Mouse (Mus musculus) bone marrow macrophage, adult 2 months (primary cell): ENCODE results near the gene Hoxb9. TPM values are rescaled to one million over a fixed set of nuclear protein-coding genes. Genes with fewer than 3 reads are reported as not detected.

ENCODE experiments used
- H3K27ac ChIP-seq: 2 replicates; pipeline ENCODE4 v1.5.1; 2012; ENCODE audit warnings: low read depth, low read length; ENCODE audit not compliant: insufficient read depth
- H3K4me1 ChIP-seq: 2 replicates; pipeline ENCODE4 v1.6.1; 2012; ENCODE audit warnings: low read length; ENCODE audit not compliant: control insufficient read depth, insufficient read depth
- H3K4me3 ChIP-seq: 2 replicates; pipeline ENCODE4 v1.5.1; 2012; ENCODE audit warnings: mild to moderate bottlenecking, low read length, moderate library complexity; ENCODE audit not compliant: insufficient read depth
- CTCF ChIP-seq: IDR thresholded peaks from 2 replicates; pipeline ENCODE4 v1.5.1; 2012; ENCODE audit warnings: low read depth, mild to moderate bottlenecking, low read length, moderate library complexity
- POLR2A ChIP-seq: IDR thresholded peaks from 2 replicates; pipeline ENCODE4 v1.6.1; 2012; ENCODE audit warnings: mild to moderate bottlenecking, low read depth, low read length, borderline replicate concordance
- polyA plus RNA-seq: library from polyadenylated mRNA; stranded (reverse); fragments of >200 nt; gene quantifications from 2 replicates; pipeline ENCODE4 v1.2.4, GENCODE M21; 2012; ENCODE audit not compliant: missing spikeins, insufficient read depth, insufficient read length

Gene Hoxb9
- polyA plus RNA-seq, 1 experiment: not detected

GRCm38 (mm10) chr11:96264390-96265020 lies 6.8 kb upstream of the Hoxb9 start:
- H3K4me1 ChIP-seq: no peaks in the 10 kb centered on the region
- no peak overlapping the region for H3K4me3 ChIP-seq
- no peak overlapping the region for H3K27ac ChIP-seq
- TF ChIP-seq POLR2A: no peak
- TF ChIP-seq CTCF: no peak

DNA sequence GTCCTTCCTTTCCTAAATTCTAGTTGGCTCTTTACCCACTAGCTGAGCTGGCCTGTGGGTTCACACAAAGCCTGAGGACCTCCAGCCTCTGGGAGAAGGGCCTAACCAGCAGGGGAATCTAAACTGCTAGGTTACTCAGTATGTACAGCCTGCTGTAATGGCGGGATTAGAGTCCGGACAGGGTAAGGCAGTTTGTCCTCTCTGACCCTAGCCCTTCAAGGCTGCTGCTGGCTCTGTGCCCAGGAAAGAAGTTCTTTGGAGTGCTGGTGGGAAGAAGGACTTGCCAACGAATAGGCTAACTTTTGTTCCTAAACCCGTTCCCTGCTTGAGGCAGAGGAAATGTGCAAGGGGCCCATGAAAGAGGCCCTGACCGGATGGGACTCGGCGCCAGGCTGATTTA lies 5.3 kb upstream of the Hoxb9 start:
- H3K4me1 ChIP-seq: no peaks in the 10 kb centered on the region
- TF ChIP-seq POLR2A (no peak), CTCF (no peak)
- H3K27ac ChIP-seq: no peak overlapping the region
- H3K4me3 ChIP-seq: no peak overlapping the region

DNA sequence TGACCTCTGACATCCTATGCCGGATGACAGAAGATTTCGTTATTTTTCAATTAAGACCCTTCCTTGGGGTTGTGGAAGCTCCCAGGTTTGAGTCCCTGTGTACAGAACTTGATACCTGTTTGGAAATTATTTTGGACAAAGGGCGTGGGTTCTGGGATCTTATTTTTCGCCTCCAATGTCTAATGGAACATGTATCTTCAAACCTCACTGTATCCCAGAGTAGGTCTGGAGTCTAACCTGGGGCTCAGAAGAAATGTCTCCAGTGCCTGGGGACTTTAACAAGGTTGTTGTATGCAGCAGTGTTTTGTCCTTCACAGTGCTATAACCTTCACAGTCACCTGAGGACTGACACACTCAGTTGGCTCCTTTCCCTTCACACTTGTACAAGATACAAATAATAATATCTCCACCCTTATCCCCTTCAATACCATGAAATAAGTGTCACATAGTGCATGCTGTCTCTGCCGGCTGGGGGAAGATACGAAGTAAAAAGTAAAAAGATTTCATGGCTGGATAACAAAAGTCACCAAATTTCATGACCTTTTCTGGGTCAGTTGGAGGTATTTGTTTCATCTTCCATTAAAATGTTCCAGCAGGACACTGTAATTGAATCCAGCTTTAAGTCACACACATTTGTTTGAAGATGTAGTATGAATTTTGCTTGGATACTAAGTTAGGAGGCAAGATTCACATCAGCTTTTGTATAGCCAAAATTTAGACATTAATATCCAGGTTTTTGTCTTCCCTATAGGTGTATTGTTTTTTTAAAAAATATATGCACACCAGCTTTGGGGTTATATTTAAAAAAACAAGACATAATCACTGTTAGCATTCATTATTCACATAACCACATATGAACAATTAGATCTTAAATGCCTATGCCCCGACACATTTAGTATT lies 4.0 kb upstream of the Hoxb9 start:
- H3K4me3 ChIP-seq: no peak overlapping the region
- no peak for TF ChIP-seq POLR2A
- no peak for TF ChIP-seq CTCF
- no peaks in the 10 kb centered on the region for H3K4me1 ChIP-seq
- H3K27ac ChIP-seq: no peak overlapping the region

GRCm38 (mm10) chr11:96268031-96268745 lies 3.1 kb upstream of the Hoxb9 start:
- H3K27ac ChIP-seq: no peak overlapping the region
- TF ChIP-seq CTCF (no peak), POLR2A (no peak)
- no peaks in the 10 kb centered on the region for H3K4me1 ChIP-seq
- no peak overlapping the region for H3K4me3 ChIP-seq

- Histone ChIP-seq H3K4me1 (no peaks in the 10 kb centered on the region), H3K27ac (no peak overlapping the region), H3K4me3 (no peak overlapping the region)
- TF ChIP-seq POLR2A (no peak), CTCF (no peak)
These were observed 1.4 kb upstream of the Hoxb9 start for GRCm38 (mm10) chr11:96269869-96270268.

DNA sequence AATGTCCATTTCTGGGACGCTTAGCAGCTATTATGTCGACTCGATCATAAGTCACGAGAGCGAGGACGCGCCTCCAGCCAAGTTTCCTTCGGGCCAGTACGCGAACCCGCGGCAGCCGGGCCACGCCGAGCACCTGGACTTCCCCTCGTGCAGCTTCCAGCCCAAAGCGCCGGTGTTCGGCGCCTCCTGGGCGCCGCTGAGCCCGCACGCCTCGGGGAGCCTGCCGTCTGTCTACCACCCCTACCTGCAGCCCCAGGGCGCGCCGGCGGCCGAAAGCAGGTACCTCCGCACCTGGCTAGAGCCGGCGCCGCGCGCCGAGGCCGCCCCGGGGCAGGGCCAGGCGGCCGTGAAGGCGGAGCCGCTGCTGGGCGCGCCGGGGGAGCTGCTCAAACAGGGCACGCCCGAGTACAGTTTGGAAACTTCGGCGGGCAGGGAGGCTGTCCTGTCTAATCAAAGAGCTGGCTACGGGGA lies 319 bp downstream of the Hoxb9 start:
- TF ChIP-seq POLR2A: no peak
- TF ChIP-seq CTCF: no peak
- Histone ChIP-seq H3K4me1 (no peaks in the 10 kb centered on the region), H3K4me3 (no peak overlapping the region), H3K27ac (no peak overlapping the region)

DNA sequence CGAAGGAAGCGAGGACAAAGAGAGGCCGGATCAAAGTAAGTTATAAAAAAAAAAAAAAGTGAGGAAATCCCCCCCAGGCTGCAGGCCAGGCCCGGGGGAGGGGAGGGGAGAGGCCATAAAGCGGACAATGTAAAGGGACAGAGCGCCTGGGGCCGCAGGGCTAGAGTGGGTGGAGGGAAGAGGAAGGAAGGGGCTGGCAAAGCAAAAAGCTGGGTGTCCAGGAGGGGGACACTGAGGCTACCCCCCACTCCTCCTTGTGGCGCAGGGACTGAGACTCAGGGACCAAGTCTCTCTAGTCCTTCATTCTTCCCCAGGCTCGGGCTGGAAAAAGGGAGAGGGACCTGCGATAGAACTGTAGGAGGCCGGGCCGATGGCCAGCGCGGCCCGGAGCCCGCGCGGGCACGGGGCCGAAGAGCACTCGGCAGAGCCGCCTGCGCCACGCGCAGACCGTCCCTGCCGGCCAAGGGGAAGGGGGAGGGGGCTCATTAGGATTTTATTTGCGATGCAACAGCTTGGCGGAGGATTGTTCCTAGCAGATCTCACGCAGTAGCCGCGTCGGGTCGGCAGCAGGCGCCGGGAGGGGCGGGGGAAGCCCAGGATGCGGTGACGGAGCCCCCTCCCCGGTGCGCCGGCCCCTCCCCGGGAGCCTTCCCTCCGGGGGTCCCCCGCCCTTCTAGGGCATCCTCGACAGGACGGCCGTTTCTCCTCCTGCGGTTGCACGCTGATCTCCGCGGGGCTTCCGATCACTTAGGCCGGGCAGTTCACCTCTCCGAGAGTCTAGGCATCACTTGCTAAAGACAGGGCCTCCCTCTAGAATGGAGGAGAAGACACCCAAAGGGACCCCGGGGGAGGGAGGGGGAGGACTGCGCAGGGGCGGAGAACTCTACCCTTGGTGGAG lies 1.0 kb downstream of the Hoxb9 start:
- no peak overlapping the region for H3K27ac ChIP-seq
- no peak overlapping the region for H3K4me3 ChIP-seq
- no peaks in the 10 kb centered on the region for H3K4me1 ChIP-seq
- TF ChIP-seq POLR2A (no peak), CTCF (no peak)

DNA sequence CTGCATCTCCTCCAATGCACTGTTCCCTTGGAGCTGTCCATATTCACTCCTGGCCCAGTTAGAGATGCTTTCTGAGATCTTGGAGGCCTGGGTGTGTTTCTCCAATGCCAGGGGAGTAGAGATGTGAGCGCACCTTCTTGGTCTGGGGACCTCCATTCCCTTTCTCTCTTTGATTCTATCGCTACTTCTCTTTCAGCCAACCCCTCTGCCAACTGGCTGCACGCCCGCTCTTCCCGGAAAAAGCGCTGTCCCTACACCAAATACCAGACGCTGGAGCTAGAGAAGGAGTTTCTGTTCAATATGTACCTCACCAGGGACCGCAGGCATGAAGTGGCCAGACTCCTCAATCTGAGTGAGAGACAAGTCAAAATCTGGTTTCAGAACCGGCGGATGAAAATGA lies 3.2 kb downstream of the Hoxb9 start:
- Histone ChIP-seq H3K27ac (no peak overlapping the region), H3K4me3 (no peak overlapping the region), H3K4me1 (no peaks in the 10 kb centered on the region)
- no peak for TF ChIP-seq CTCF
- TF ChIP-seq POLR2A: no peak

DNA sequence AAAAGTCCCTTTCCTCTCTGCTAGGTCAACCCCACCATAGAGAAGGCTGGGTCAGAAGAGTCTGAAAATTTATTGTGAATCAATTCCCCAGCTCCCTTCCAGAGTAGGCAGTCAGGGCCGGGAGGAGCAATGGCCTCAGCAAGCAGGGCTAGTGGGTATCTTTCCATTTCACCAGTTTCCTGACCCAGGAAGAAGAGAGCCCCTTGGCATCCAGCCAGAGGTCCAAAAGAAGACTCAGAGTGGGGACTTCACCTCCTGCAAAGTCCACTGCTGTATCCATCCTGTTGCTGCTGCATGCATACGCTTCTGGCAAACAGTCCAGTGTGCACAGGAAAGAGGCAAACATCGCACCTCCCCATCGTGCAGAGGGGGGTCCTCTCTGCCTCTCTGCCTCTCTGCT lies 4.6 kb downstream of the Hoxb9 start:
- Histone ChIP-seq H3K4me1 (no peaks in the 10 kb centered on the region), H3K4me3 (no peak overlapping the region), H3K27ac (no peak overlapping the region)
- TF ChIP-seq CTCF (no peak), POLR2A (no peak)
